Mouse (Mus musculus) kidney, embryonic 15.5 days (tissue): ENCODE measurements around the gene Ephx1. TPM values are rescaled to one million over a fixed set of nuclear protein-coding genes. Genes with fewer than 3 reads are reported as not detected.
A peak's percentile ranks its signal among the peaks of the same experiment; 100 is the strongest.

ENCODE experiments used
- ATAC-seq: fragments of 200-750 bp; cut with Nextera tagmentation; replicated peaks from 2 replicates; pipeline ENCODE4 v1.8.0; 2017; ENCODE audit warnings: moderate TSS enrichment; ENCODE audit not compliant: low FRiP score
- H3K27ac ChIP-seq: fragments of 300-500 bp; sonication (generic); 2 replicates; pipeline ENCODE4 v1.5.1; 2015; ENCODE audit warnings: mild to moderate bottlenecking, inconsistent platforms
- H3K27me3 ChIP-seq: fragments of 300-500 bp; sonication (generic); 2 replicates; pipeline ENCODE4 v1.6.1; 2015; ENCODE audit warnings: inconsistent platforms
- H3K36me3 ChIP-seq: fragments of 300-500 bp; sonication (generic); 2 replicates; pipeline ENCODE4 v1.6.1; 2015; ENCODE audit warnings: inconsistent platforms
- H3K4me1 ChIP-seq: fragments of 300-500 bp; sonication (generic); 2 replicates; pipeline ENCODE4 v1.6.1; 2015; ENCODE audit warnings: inconsistent platforms
- H3K4me2 ChIP-seq: fragments of 300-500 bp; sonication (generic); 2 replicates; pipeline ENCODE4 v1.6.1; 2015; ENCODE audit warnings: moderate library complexity, mild to moderate bottlenecking, inconsistent platforms
- H3K4me3 ChIP-seq: fragments of 300-500 bp; sonication (generic); replicated peaks from 2 replicates; pipeline ENCODE4 v1.5.1; 2015; ENCODE audit warnings: mild to moderate bottlenecking, inconsistent platforms
- H3K9ac ChIP-seq: fragments of 300-500 bp; sonication (generic); 2 replicates; pipeline ENCODE4 v1.6.1; 2015; ENCODE audit warnings: mild to moderate bottlenecking, inconsistent platforms
- H3K9me3 ChIP-seq: fragments of 300-500 bp; sonication (generic); replicated peaks from 2 replicates; pipeline ENCODE4 v1.6.1; 2016; ENCODE audit warnings: inconsistent platforms
- WGBS: fragments of 180-500 bp; shearing (Covaris S2); methylation state at CpG from one replicate; pipeline ENCODE4 v1.1.7; 2015; ENCODE audit warnings: mixed read lengths; 5-methylcytosine and 5-hydroxymethylcytosine counted together
- polyA plus RNA-seq: library from polyadenylated mRNA; unstranded; fragments of >200 nt; fragmentation: Nextera tagmentation; extraction: Ambion mirVana; gene quantifications from 2 replicates; pipeline ENCODE4 v1.2.1, GENCODE M21; 2015

The Ephx1 gene
- 5.7 and 5.8 TPM in 2 replicates for polyA plus RNA-seq

GRCm38 (mm10) chr1:181020756-181021487, at the start of gene Ephx1:
Gene Ephx1, minus strand, starts transcription at chr1:181020904.
- WGBS: 38% methylated on average over 5 of the region's 5 CpGs
- Histone ChIP-seq H3K27ac (0 out of 2 replicates have a peak within 1 kb of the TSS, but pooled peaks have one; percentile 0), H3K9ac (no peak within 1 kb of the TSS), H3K27me3 (peaks cover 9% of the 10 kb centered on the region; the same call in 1 of the 2 replicates), H3K4me1 (peaks cover 29% of the 10 kb centered on the region), H3K9me3 (no peaks in the 10 kb centered on the region), H3K4me2 (no peak within 1 kb of the TSS), H3K4me3 (no peak within 1 kb of the TSS), H3K36me3 (no peaks in the 10 kb centered on the region)
- no peak for ATAC-seq

- no peak for ATAC-seq
- WGBS: 69% methylated on average over 11 of the region's 11 CpGs
- Histone ChIP-seq H3K4me1 (no peaks in the 10 kb centered on the region), H3K9me3 (no peaks in the 10 kb centered on the region), H3K27me3 (no peaks in the 10 kb centered on the region; the same call in 1 of the 2 replicates), H3K9ac (no peak overlapping the region), H3K36me3 (no peaks in the 10 kb centered on the region), H3K27ac (no peak overlapping the region), H3K4me2 (no peak overlapping the region), H3K4me3 (no peak overlapping the region)
These were observed 49.0 kb upstream of the Ephx1 start for GRCm38 (mm10) chr1:181069671-181070070.

- Histone ChIP-seq H3K27me3 (no peaks in the 10 kb centered on the region; the same call in 1 of the 2 replicates), H3K36me3 (no peaks in the 10 kb centered on the region), H3K4me2 (no peak overlapping the region), H3K9me3 (no peaks in the 10 kb centered on the region), H3K27ac (no peak overlapping the region), H3K4me1 (no peaks in the 10 kb centered on the region), H3K4me3 (no peak overlapping the region), H3K9ac (no peak overlapping the region)
- no peak for ATAC-seq
- WGBS: 92% methylated on average over 1 of the region's 1 CpGs
These were observed 47.6 kb upstream of the Ephx1 start for GRCm38 (mm10) chr1:181068344-181068743.

- Histone ChIP-seq H3K4me3 (no peak overlapping the region), H3K9me3 (no peaks in the 10 kb centered on the region), H3K27ac (no peak overlapping the region), H3K4me2 (no peak overlapping the region), H3K36me3 (no peaks in the 10 kb centered on the region), H3K4me1 (no peaks in the 10 kb centered on the region), H3K27me3 (no peaks in the 10 kb centered on the region; the same call in 1 of the 2 replicates), H3K9ac (no peak overlapping the region)
- WGBS: 63% methylated on average over 6 of the region's 6 CpGs
- ATAC-seq: no peak
These were observed 43.9 kb upstream of the Ephx1 start for GRCm38 (mm10) chr1:181064648-181065047.

GRCm38 (mm10) chr1:181063991-181064390, 43.3 kb upstream of the Ephx1 start:
- H3K4me1 ChIP-seq: no peaks in the 10 kb centered on the region
- H3K9ac ChIP-seq: no peak overlapping the region
- 65% methylated on average over 2 of the region's 2 CpGs for WGBS
- H3K27me3 ChIP-seq: no peaks in the 10 kb centered on the region; the same call in 1 of the 2 replicates
- no peak overlapping the region for H3K4me2 ChIP-seq
- H3K9me3 ChIP-seq: no peaks in the 10 kb centered on the region
- no peaks in the 10 kb centered on the region for H3K36me3 ChIP-seq
- ATAC-seq: no peak
- H3K4me3 ChIP-seq: no peak overlapping the region
- H3K27ac ChIP-seq: no peak overlapping the region

- H3K9ac ChIP-seq: no peak overlapping the region
- 59% methylated on average over 3 of the region's 3 CpGs for WGBS
- H3K27ac ChIP-seq: no peak overlapping the region
- no peaks in the 10 kb centered on the region for H3K36me3 ChIP-seq
- no peaks in the 10 kb centered on the region for H3K9me3 ChIP-seq
- H3K4me3 ChIP-seq: no peak overlapping the region
- H3K4me1 ChIP-seq: no peaks in the 10 kb centered on the region
- H3K4me2 ChIP-seq: no peak overlapping the region
- ATAC-seq: no peak
- H3K27me3 ChIP-seq: no peaks in the 10 kb centered on the region; the same call in 1 of the 2 replicates
These were observed 41.2 kb upstream of the Ephx1 start for GRCm38 (mm10) chr1:181061784-181062485.

- WGBS: 83% methylated on average over 4 of the region's 4 CpGs
- Histone ChIP-seq H3K36me3 (no peaks in the 10 kb centered on the region), H3K4me1 (no peaks in the 10 kb centered on the region), H3K4me3 (no peak overlapping the region), H3K9ac (no peak overlapping the region), H3K27me3 (no peaks in the 10 kb centered on the region), H3K9me3 (no peaks in the 10 kb centered on the region), H3K4me2 (no peak overlapping the region), H3K27ac (no peak overlapping the region)
- no peak for ATAC-seq
These were observed 32.2 kb upstream of the Ephx1 start for GRCm38 (mm10) chr1:181052898-181053297.

GRCm38 (mm10) chr1:181050937-181051336, 30.2 kb upstream of the Ephx1 start, which contains the start of gene 9130409I23Rik:
Gene 9130409I23Rik, plus strand, starts transcription at chr1:181051237.
- Histone ChIP-seq H3K4me2 (no peak within 1 kb of the TSS), H3K27me3 (no peaks in the 10 kb centered on the region), H3K4me1 (no peaks in the 10 kb centered on the region), H3K4me3 (no peak within 1 kb of the TSS), H3K36me3 (no peaks in the 10 kb centered on the region), H3K27ac (no peak within 1 kb of the TSS), H3K9me3 (no peaks in the 10 kb centered on the region), H3K9ac (no peak within 1 kb of the TSS)
- no peak for ATAC-seq
- 83% methylated on average over 6 of the region's 6 CpGs for WGBS

GRCm38 (mm10) chr1:181049328-181049842, 28.7 kb upstream of the Ephx1 start:
- Histone ChIP-seq H3K36me3 (no peaks in the 10 kb centered on the region), H3K27me3 (no peaks in the 10 kb centered on the region), H3K27ac (no peak overlapping the region), H3K4me3 (no peak overlapping the region), H3K4me1 (no peaks in the 10 kb centered on the region), H3K9me3 (no peaks in the 10 kb centered on the region), H3K9ac (no peak overlapping the region), H3K4me2 (no peak overlapping the region)
- no peak for ATAC-seq

GRCm38 (mm10) chr1:181047520-181047919, 26.8 kb upstream of the Ephx1 start:
- H3K9me3 ChIP-seq: no peaks in the 10 kb centered on the region
- H3K27ac ChIP-seq: no peak overlapping the region
- H3K4me3 ChIP-seq: no peak overlapping the region
- no peaks in the 10 kb centered on the region for H3K36me3 ChIP-seq
- H3K4me2 ChIP-seq: no peak overlapping the region
- WGBS: 53% methylated on average over 1 of the region's 1 CpGs
- ATAC-seq: no peak
- H3K9ac ChIP-seq: no peak overlapping the region
- no peaks in the 10 kb centered on the region for H3K4me1 ChIP-seq
- H3K27me3 ChIP-seq: no peaks in the 10 kb centered on the region

GRCm38 (mm10) chr1:181039652-181040051, 18.9 kb upstream of the Ephx1 start:
- Histone ChIP-seq H3K4me2 (0 out of 2 replicates have a peak overlapping the region, but pooled peaks have one; percentile 19), H3K9ac (no peak overlapping the region), H3K9me3 (no peaks in the 10 kb centered on the region), H3K27ac (no peak overlapping the region), H3K27me3 (peaks cover 10% of the 10 kb centered on the region), H3K36me3 (no peaks in the 10 kb centered on the region), H3K4me1 (no peaks in the 10 kb centered on the region), H3K4me3 (no peak overlapping the region)
- 12% methylated on average over 4 of the region's 4 CpGs for WGBS
- ATAC-seq: no peak

GRCm38 (mm10) chr1:181037623-181038022, 16.9 kb upstream of the Ephx1 start:
- no peaks in the 10 kb centered on the region for H3K9me3 ChIP-seq
- 65% methylated on average over 4 of the region's 4 CpGs for WGBS
- no peak overlapping the region for H3K9ac ChIP-seq
- H3K4me2 ChIP-seq: no peak overlapping the region
- no peaks in the 10 kb centered on the region for H3K36me3 ChIP-seq
- no peaks in the 10 kb centered on the region for H3K4me1 ChIP-seq
- H3K4me3 ChIP-seq: no peak overlapping the region
- no peak overlapping the region for H3K27ac ChIP-seq
- ATAC-seq: no peak
- H3K27me3 ChIP-seq: peaks cover 10% of the 10 kb centered on the region
